Mouse (Mus musculus) heart, embryonic 16.5 days (tissue): ENCODE measurements at regions not wholly inside any gene's neighbourhood (a gene's known extent, or its start where the extent isn't known, plus 50 kb on each side); places are given as distances from the start of the nearest gene placed in this dataset.

Experiments
- ATAC-seq: fragments of 200-750 bp; cut with Nextera tagmentation; replicated peaks from 2 replicates; pipeline ENCODE4 v1.8.0; 2017; ENCODE audit warnings: moderate number of reproducible peaks; ENCODE audit not compliant: insufficient read depth, low FRiP score; ENCODE audit errors: extremely low read depth
- H3K27ac ChIP-seq: fragments of 300-500 bp; sonication (generic); 2 replicates; pipeline ENCODE4 v1.5.1; 2014; ENCODE audit warnings: mild to moderate bottlenecking, low read length, control low read depth, moderate library complexity
- H3K27me3 ChIP-seq: fragments of 300-500 bp; sonication (generic); 2 replicates; pipeline ENCODE4 v1.6.1; 2014; ENCODE audit warnings: low read length, mixed read lengths; ENCODE audit not compliant: control insufficient read depth, insufficient read depth
- H3K36me3 ChIP-seq: fragments of 300-500 bp; sonication (generic); 2 replicates; pipeline ENCODE4 v1.6.1; 2014; ENCODE audit not compliant: control insufficient read depth, insufficient read depth
- H3K4me1 ChIP-seq: fragments of 300-500 bp; sonication (generic); 2 replicates; pipeline ENCODE4 v1.6.1; 2014; ENCODE audit warnings: low read length, mixed read lengths; ENCODE audit not compliant: control insufficient read depth, insufficient read depth
- H3K4me2 ChIP-seq: fragments of 300-500 bp; sonication (generic); 2 replicates; pipeline ENCODE4 v1.6.1; 2014; ENCODE audit warnings: low read depth, mild to moderate bottlenecking, control low read depth, low read length
- H3K4me3 ChIP-seq: fragments of 300-500 bp; sonication (generic); 2 replicates; pipeline ENCODE4 v1.5.1; 2014; ENCODE audit warnings: mild to moderate bottlenecking, control low read depth, low read length
- H3K9ac ChIP-seq: fragments of 300-500 bp; sonication (generic); 2 replicates; pipeline ENCODE4 v1.6.1; 2014; ENCODE audit warnings: low read length, control low read depth
- H3K9me3 ChIP-seq: fragments of 300-500 bp; sonication (generic); replicated peaks from 2 replicates; pipeline ENCODE4 v1.6.1; 2016; ENCODE audit warnings: low read length; ENCODE audit not compliant: control insufficient read depth
- WGBS: fragments of 180-500 bp; shearing (Covaris S2); extraction: QIAGEN DNeasy Blood & Tissue Kit; methylation state at CpG from one replicate; pipeline ENCODE4 v1.1.7; 2014; 5-methylcytosine and 5-hydroxymethylcytosine counted together

GRCm38 (mm10) chr8:35877581-35877980, 112.0 kb downstream of the Gm19410 start:
- Histone ChIP-seq H3K9me3 (no peaks in the 10 kb centered on the region), H3K4me3 (no peak overlapping the region), H3K27me3 (no peaks in the 10 kb centered on the region), H3K27ac (no peak overlapping the region), H3K9ac (no peak overlapping the region), H3K4me1 (no peaks in the 10 kb centered on the region), H3K36me3 (no peaks in the 10 kb centered on the region), H3K4me2 (no peak overlapping the region)
- WGBS: 90% methylated on average over 2 of the region's 2 CpGs
- no peak for ATAC-seq

GRCm38 (mm10) chr8:35881810-35882209, 116.2 kb downstream of the Gm19410 start:
- H3K27me3 ChIP-seq: no peaks in the 10 kb centered on the region
- H3K4me3 ChIP-seq: no peak overlapping the region
- H3K36me3 ChIP-seq: no peaks in the 10 kb centered on the region
- H3K4me1 ChIP-seq: no peaks in the 10 kb centered on the region
- 39% methylated on average over 5 of the region's 5 CpGs for WGBS
- no peak overlapping the region for H3K4me2 ChIP-seq
- H3K9ac ChIP-seq: no peak overlapping the region
- ATAC-seq: no peak; the same call in 1 of the 2 replicates
- no peak overlapping the region; the same call in 1 of the 2 replicates for H3K27ac ChIP-seq
- 0 out of 2 replicates have a peak, but pooled peaks cover 5% of the 10 kb centered on the region for H3K9me3 ChIP-seq

DNA sequence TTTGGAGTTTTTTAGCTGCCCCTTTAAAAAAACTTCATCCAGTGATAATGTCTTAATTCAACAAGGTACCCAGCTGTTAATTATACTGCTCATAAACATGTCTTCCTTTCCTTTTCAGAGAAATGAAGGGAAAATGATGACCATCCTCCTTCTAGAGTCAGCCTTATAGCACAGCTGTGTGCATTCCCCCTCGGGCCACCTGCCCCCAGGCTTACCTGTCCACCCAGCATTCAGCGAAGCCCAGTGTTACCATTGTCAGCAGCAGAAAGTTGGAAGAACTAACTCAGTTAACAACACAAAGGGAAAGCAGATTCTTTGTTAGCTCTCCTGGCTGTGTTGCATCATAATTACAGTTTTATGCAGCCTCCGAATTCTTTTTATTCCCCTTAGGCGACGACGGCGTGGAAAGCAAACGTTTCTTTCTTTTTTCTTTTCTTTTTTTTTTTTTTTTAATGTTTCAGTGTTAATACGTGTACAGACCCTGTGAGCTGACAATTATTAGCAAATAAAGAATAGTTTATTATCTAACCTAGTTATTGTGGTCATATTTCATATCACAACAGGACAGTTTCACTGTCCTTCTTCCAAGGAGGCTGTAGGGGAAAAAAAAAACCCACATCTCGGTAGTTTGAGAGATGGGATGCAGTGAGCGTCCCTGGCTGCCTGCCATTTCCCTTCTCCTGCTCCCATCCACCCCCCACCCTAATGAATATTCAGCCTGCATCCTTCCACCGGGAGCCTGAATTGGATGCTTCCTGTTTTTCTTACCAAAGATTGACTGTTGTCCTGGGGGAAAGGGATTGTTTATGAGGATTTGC, 117.3 kb downstream of the Gm19410 start:
- no peak overlapping the region for H3K4me2 ChIP-seq
- H3K9me3 ChIP-seq: 0 out of 2 replicates have a peak, but pooled peaks cover 5% of the 10 kb centered on the region
- H3K27me3 ChIP-seq: no peaks in the 10 kb centered on the region
- H3K36me3 ChIP-seq: no peaks in the 10 kb centered on the region
- no peaks in the 10 kb centered on the region for H3K4me1 ChIP-seq
- no peak overlapping the region for H3K27ac ChIP-seq
- no peak overlapping the region for H3K4me3 ChIP-seq
- ATAC-seq: no peak
- no peak overlapping the region for H3K9ac ChIP-seq
- WGBS: 46% methylated on average over 12 of the region's 12 CpGs

- Histone ChIP-seq H3K36me3 (no peaks in the 10 kb centered on the region), H3K27me3 (no peaks in the 10 kb centered on the region), H3K4me3 (no peak overlapping the region), H3K4me2 (no peak overlapping the region), H3K4me1 (no peaks in the 10 kb centered on the region), H3K9me3 (0 out of 2 replicates have a peak, but pooled peaks cover 5% of the 10 kb centered on the region), H3K27ac (no peak overlapping the region), H3K9ac (no peak overlapping the region)
- no peak for ATAC-seq
- WGBS: 52% methylated on average over 1 of the region's 1 CpGs
Observed at GRCm38 (mm10) chr8:35883456-35883780, 117.8 kb downstream of the Gm19410 start.

DNA sequence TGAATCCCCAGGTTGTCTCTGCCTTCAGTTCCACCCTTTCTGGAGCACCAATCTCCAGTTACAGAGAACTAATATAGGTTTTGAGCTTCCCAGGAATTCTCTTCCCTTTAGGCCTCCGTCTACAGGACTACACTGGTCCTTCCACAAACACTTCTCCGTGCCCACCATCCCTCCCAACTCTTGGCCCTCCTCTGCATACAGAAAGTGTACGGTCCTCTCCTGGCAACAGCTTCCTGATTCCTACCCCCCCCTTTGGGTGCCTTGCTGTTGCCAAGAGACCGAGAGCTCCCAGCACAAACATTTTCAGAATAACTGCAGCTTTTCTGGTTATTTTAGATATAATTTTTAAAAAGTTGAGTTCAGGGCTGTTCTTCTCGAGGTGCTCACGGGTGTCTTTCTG, 119.0 kb downstream of the Gm19410 start:
- ATAC-seq: no peak
- H3K27me3 ChIP-seq: no peaks in the 10 kb centered on the region
- H3K4me2 ChIP-seq: no peak overlapping the region
- 72% methylated on average over 6 of the region's 6 CpGs for WGBS
- no peak overlapping the region for H3K4me3 ChIP-seq
- H3K9me3 ChIP-seq: 0 out of 2 replicates have a peak, but pooled peaks cover 5% of the 10 kb centered on the region
- no peak overlapping the region for H3K27ac ChIP-seq
- no peaks in the 10 kb centered on the region for H3K4me1 ChIP-seq
- H3K36me3 ChIP-seq: no peaks in the 10 kb centered on the region
- no peak overlapping the region for H3K9ac ChIP-seq

- Histone ChIP-seq H3K4me3 (no peak overlapping the region), H3K27ac (no peak overlapping the region), H3K36me3 (no peaks in the 10 kb centered on the region), H3K4me2 (no peak overlapping the region), H3K4me1 (no peaks in the 10 kb centered on the region), H3K9ac (no peak overlapping the region), H3K27me3 (no peaks in the 10 kb centered on the region), H3K9me3 (0 out of 2 replicates have a peak, but pooled peaks cover 5% of the 10 kb centered on the region)
- ATAC-seq: no peak
- WGBS: 71% methylated on average over 4 of the region's 4 CpGs
Observed at GRCm38 (mm10) chr8:35890083-35890482, 124.5 kb downstream of the Gm19410 start.

DNA sequence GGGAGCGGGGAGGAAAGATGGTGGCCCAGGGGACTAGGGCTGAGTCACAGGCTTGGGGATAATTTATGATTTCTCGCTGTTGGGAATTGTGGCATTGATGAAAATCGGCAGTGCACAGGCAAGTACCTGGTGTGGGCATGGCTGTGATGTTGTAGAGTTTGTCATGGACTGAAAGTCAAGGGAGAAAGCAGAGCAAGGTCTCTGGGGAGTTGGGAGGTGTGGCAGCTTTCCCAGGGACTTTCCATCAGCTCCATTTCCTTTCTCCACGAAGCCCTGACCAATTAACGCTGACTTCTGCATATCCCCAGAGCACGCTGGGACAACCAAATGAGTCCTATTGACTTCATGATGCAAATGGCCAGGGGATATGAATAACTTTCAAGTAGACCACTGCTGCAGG, 126.2 kb downstream of the Gm19410 start:
- no peaks in the 10 kb centered on the region for H3K9me3 ChIP-seq
- no peaks in the 10 kb centered on the region for H3K27me3 ChIP-seq
- no peaks in the 10 kb centered on the region for H3K36me3 ChIP-seq
- no peak overlapping the region for H3K4me2 ChIP-seq
- H3K4me3 ChIP-seq: no peak overlapping the region
- no peaks in the 10 kb centered on the region for H3K4me1 ChIP-seq
- no peak overlapping the region for H3K9ac ChIP-seq
- ATAC-seq: no peak
- H3K27ac ChIP-seq: no peak overlapping the region
- WGBS: 73% methylated on average over 6 of the region's 6 CpGs

- Histone ChIP-seq H3K4me3 (no peak overlapping the region), H3K9ac (no peak overlapping the region), H3K4me1 (no peaks in the 10 kb centered on the region), H3K27ac (no peak overlapping the region), H3K4me2 (no peak overlapping the region), H3K36me3 (no peaks in the 10 kb centered on the region), H3K27me3 (no peaks in the 10 kb centered on the region), H3K9me3 (no peaks in the 10 kb centered on the region)
- no peak for ATAC-seq
- WGBS: 33% methylated on average over 3 of the region's 3 CpGs
Observed at GRCm38 (mm10) chr8:35898493-35898892, 132.9 kb downstream of the Gm19410 start.

DNA sequence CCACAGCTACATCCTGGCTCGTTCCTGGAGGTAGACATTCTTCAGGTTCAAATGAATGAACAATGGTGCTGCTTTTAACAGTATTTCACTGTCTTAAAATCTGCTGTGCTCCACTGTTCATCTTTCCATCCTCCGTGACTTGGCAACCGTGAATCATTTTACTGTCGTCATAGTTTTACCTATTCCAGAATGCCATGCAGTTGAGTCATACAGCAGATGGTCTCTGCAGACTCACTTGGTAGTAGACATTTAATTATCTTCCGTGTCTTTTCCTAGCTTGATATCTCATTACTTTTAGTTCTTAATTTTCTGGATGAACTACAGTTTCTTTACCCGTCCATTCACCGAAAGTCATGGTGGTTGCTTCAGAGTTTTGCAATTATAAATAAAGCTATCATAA, 135.9 kb downstream of the Gm19410 start:
- WGBS: 82% methylated on average over 7 of the region's 7 CpGs
- Histone ChIP-seq H3K9me3 (no peaks in the 10 kb centered on the region), H3K36me3 (no peaks in the 10 kb centered on the region), H3K4me3 (no peak overlapping the region), H3K4me2 (no peak overlapping the region), H3K9ac (no peak overlapping the region), H3K4me1 (no peaks in the 10 kb centered on the region), H3K27me3 (no peaks in the 10 kb centered on the region), H3K27ac (no peak overlapping the region)
- no peak for ATAC-seq
